Mouse (Mus musculus) cerebellum, adult 11 months (tissue): Measurements from ENCODE around the gene Gpr33.
A peak's percentile ranks its signal among the peaks of the same experiment; 100 is the strongest.

Experiments
- DNase-seq: peaks from one replicate; pipeline ENCODE4 v3.0.0; 2022

Gpr33 gene

DNA sequence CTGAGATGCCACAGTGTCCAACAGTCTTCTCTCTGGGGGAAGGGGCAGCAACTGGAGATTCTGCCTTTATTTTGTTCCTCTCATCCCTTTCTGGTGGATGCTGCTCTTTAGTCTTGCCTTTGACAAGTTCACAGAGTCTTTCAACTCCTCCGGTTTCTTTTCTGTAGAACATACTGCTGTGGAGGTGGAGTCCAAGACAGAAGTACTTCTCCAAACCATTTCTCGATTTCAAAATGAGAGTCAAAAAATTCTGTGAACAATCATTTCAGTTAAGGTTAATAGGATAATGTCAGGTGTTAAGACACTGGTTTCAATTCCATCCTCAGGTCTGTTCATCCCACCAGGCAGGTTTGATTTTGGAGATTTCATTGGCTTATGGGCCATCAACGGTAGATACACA lies at the start of gene Gpr33:
TSS of gene Gpr33 (minus strand) at position 101 of the 400 bp plus-strand sequence.
- no peak for DNase-seq

DNA sequence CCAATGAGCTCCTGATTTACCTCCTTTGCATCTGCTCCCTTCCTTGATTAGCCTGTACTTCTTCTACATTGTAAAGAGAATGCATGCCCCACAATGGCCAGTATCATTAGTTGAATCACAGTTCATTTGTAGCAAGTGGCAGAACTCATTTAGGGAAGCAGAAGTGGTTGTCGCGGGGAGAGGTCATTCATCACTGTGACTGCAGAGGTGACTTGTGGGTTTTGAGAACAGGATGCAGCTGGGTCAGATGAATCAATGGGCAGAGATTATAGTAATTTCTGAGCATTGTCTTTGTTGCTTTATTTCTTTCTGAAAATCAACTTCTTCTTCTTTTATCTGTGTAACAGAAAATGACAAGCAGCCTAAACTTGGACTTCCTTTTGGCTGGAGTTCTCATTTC lies 21.5 kb upstream of the Gpr33 start:
- DNase-seq, result no peak

DNA sequence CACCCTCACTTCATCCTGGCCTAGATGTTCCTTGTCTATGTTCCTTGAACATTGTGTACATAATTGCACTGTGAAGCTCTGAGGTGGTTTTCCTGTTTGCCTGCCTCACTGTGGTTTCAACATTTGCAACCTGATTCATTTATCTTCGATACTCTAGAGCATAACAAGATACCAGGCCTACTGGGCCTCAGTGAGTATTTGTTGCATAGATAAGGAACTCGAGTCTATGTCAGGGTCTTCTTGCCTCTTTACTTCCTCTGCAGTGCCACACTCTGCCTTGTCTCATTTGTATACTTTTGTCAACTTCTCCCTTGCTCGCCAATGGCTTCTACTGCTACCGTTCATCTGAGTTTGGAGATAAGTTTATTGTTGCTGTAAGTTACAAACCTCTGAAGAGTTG lies 18.5 kb upstream of the Gpr33 start:
- no peak for DNase-seq

DNA sequence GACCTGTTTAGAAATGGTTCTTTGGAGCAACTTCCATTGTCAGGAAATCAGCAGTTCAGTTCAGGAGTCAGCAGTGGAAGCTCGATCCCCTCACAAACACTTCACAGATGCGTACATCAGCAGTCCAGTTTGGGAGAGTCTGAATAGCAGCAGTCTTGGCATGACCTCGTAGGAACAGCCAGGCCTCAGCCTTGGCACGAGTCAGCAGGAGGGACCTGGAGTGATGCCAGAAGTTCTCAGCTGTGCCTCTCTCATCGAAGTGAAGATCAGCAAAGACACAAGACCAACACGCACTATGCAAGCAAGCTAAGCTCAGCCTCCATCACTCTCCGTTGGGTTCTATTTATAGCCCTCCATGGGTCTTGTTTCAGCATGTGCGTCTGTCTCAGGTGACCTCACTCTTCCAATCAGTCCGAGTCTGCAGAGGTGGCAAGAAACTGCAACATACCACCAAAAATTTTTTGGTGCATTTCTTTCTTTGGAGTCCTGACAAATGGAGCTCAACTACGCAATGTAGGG lies 15.0 kb upstream of the Gpr33 start:
- no peak for DNase-seq

DNA sequence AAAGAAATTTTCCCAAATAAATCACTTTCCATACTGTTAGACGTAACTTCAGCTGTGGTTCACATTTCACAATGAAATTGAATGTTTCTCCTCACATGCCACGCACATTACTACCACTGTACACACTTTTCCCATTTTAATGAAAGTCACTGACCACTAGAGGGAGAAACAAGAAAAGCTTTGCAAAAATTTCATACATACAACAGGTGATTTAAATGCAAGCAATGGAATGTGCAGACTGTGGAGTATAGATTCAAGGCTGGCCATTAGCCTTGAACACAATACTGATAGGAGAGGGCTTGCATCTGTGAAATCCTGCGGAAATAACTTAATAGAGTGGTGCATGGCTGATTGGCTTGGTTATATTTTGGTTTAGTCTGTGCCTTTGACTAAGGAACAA lies 10.5 kb upstream of the Gpr33 start:
- no peak for DNase-seq

DNA sequence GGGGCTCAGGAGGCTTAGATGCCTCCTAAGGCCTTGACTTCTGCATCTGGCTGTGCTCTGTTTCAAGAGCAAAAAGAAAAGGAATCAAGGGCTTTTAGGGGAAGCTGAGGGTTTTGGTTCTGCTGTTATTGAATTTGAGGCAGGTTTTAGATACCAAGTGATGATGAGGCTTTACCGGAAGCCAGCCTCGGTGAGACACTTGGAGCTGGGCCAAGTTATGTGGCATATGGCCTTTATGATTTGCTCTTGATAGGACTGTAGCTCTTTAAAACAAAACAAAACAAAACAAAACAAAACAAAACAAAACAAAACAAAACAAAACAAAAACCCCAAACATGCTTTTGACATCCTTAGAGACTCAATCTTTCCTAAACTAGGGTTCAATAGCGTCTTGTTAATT lies 7.1 kb upstream of the Gpr33 start:
- no peak for DNase-seq

DNA sequence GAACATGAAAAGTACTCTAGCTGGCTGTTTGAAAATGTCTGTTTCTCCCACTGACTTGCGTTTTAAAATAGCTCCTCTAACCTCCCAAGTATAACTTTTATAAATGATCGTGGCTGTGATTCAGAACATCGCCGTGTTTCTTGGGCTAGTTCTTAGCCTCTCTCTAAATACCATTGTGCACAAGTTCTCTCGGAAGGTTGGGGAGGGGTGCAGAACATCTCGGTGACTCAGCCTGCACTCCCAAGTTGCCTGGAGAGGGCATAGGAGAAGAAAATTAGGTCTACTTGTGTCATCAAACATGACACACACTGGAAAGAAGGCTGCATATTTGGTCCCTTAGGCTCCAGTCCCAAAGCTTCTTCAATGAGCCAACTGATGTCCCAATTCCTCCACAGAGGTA lies 4.4 kb upstream of the Gpr33 start:
- no peak for DNase-seq

DNA sequence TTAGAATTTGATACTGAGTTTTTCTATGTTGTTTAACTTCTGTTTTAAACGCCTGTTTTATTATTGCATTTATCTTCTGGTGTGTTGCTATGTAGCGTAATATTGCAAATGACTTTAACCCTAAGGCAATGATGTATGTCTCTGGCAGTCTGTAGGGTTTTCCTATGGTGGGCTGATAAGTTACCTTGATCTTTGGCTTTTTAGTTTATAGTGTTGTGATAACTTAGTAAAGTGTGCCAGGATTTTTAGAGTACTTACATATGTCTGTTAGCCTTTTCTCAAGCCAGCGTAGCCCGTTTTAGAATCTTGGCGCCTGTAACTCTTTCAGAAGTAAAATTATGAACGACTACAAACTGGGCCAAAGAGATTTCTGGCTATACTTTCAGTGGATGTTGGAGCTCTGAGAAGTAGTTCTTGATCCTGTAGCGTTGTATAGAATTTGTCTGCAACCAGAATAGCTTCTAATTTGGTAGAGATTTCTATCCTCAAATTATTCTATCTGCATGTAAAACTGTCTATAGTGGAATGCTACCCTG lies 13.3 kb downstream of the Gpr33 start:
- DNase-seq, result no peak

DNA sequence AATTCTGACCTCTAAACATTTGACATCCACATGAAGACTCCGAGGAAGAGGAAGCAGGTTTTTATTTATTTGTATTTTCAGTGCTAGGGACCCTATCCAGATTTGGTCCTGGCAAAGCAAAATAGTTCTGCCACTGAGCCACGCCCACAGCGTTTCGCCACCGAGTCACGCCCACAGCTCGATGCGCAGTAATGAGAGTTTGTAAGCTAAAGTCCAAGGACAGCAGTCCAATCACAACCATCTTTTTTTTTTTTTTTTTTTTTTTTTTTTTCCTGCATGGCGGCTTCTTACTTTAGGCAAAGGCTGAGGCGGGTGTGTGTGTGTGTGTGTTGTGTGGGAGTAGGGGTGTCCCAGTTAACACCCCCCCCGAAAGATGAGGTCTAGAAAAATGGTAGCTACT lies 13.8 kb downstream of the Gpr33 start:
- no peak for DNase-seq

DNA sequence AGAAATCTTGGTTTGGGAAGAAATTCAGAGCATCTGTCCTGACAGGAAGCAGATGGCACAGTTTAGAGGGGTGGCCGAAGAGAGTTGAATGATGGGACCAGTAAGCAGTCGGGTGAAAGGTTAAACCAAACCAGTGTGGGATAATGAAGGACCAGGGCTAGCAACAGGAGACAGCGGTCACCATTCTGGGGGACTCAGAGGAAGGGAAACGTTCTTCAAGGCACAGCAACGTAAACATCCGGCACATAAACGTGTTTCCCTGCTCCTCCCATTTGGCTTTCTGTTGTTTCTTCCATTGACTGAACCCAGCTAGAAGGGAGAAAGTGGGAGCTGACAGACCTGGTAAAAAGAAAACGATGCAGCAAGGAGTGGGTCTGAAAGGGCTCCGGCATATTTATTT lies 14.6 kb downstream of the Gpr33 start:
- no peak for DNase-seq

DNA sequence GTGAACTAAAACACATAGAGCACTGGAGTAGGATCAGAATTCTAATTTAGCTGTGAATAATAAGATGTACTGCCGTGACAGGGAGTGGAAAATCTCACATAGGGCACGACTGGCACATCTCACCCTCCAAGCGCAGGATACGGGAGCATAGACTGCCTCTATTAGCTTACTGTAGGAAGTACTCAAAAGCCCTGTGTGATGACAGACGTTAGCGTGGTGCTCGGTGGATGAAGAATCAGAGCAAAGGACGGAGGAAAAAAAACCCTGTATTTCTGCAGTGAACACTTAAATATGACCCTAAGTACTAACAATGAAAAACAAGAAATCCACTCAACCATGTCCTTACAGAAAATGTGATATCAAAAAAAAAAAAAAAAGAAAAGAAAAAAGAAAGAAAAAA lies 15.7 kb downstream of the Gpr33 start:
- no peak for DNase-seq

DNA sequence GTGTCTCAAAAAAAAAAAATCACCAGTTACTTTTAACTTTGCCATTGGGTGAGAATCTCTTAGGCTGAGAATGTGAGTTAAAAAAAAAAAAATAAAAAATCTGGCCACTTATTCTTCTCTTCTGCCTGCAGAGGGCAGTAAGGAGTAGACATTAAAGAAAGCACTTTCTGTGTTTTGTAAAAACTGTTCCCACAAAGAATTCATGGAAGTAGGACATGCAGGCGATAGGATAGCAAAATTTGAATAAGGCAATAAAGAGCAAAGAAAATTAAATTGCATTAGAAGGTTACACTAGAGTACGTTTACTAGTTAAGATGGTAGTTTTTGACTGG lies 17.3 kb downstream of the Gpr33 start:
- no peak for DNase-seq

DNA sequence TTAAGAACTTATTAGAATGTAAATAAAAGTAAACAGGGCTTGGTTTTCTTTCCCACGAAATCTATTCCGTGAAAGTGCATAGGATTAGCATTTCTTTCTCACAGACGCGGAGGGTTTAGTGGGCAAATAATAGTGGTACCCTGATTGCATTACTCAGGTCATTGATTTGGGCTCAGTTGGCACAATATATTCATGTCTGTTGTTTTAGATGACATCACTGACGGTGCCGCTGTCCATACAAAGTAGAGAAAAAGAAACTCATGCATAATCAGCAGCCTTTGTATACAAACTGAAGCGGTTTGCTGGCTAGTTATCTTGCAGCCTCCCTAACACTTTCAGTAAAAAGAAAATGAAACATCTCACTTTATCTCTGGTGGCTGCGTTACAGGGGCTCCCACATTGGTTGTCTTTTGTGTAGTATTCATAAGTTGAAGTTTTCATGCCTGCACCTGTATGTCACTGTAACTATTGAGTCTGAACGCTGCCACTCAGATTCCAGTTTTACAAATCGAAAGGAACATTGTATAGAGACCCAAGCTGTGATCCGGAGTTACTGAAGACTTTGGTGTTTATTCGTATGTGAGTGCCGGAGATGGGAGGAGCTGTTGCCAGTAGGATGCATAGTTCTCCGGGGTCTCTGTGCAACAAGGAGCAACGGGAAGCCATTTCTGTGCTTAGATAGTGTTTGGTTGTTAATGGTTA lies 17.8 kb downstream of the Gpr33 start:
- no peak for DNase-seq

DNA sequence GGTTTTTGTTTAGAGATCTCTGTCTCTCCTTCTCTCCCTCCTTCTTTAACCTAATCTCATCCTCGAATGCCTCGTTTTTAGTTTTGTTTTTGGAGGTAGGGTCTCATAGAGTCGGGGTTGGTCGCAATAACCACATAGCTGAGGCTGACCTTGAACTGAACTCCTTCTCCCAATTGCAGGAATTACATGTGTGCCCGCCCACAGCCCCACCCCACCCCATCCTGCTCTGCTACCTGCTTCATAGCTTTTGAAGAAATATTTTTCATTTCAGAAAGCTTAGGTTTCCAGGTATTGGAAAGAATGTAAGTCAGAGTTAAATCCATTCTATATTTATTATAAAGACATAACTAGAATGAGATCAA lies 21.2 kb downstream of the Gpr33 start:
- DNase-seq, result no peak

DNA sequence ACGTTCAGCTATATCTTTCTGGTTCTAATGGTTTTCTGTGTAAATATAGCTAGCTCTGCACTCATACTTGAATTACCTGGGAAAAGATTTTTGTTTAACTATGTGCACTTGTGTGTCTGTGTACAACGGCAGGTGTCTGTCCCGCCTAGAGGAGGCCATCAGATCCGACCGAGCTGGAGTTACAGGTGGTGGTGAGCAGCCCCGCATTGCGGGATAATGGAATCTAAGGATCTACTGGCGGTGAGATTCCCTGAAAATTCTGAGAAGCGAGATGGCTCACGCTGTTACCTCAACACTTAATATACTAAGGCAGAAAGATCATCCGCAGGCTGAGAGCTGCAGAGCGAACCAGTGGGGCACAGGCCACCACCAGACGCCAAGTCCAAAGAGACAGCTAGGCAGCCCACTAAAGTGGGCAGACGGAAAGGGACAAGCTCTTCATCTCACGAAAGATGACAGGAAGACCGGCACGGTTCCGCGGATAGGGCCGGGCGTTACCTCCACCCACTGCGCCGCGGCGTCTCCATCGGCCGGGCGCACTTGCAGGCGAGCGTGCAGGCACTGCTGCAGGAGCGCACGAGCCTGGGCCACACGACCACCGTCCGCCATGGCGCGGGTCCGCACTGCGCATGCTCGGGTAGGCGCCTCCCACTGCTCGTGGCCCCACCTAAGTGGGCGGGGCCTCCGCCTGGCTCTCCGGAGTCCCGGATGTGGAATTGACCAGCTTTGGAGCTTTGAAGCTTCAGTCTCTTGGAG lies 21.8 kb downstream of the Gpr33 start, which contains the start of gene Dtd2:
TSS of gene Dtd2 (minus strand) at position 625 of the 756 bp plus-strand sequence.
- peak; percentile 93 for DNase-seq

DNA sequence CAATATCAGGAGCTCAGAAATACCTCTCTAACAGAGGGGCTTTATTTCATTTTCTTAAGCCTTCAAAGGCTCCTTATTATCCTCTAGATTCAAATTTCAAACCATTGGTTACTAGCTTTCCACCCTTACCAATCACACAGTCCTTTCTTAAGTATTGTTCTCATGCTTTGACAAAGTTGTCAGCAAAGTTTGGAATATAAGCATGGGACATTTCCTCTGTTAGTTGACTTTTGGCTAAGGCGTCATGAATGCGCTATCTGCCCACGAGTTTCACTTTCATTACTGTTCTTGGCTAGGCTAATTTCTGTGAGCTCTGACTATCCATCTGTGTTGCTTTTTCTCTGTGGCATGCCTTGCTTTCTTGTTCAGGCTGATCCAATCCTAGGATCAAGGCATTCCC lies 25.1 kb downstream of the Gpr33 start:
- DNase-seq, result no peak

DNA sequence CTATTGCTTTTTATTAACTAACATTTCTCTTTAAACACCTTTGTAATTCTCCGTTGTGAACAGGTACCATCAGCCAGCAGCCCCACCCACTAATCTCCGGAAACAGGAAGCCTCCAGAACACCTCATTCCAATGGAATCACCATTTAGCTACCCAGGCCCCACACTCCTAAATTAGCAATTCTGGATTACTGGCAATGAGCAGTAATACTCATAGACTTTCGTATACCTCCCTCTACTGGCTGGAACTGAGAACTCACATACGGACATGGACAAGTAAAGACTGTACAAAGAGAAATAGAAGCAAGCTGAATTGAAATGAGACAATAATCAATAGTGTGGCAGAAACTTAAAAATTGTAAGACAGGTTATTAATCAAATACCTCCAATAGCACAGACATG lies 26.3 kb downstream of the Gpr33 start:
- DNase-seq, result peak; percentile 56

DNA sequence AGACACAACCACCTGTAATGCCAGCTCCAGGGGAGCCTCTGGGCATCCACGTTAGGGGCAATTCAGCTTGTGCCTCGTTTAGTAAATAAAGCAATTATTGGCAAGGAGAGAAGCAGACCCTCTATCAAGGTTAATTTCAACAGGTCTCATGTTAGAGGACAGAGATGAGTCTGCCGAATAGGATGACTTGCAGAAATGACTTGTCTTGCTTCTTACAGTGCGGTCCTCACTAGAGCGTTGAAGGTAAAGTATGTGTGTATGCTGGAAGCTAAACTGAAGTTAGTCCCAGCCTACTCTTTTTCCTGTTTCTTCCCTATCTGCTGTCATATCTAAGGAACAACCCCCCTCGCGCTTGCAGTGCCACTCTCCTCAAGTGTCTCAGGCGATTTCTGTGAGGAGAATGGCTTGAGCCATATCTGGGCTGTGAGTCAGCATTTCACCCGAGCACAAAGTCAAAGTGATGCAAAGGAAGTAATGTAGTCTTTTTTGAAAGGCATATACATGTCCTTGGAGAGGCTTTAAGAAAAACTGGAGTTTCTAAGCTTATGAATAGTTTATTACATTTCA lies 29.4 kb downstream of the Gpr33 start:
- no peak for DNase-seq

DNA sequence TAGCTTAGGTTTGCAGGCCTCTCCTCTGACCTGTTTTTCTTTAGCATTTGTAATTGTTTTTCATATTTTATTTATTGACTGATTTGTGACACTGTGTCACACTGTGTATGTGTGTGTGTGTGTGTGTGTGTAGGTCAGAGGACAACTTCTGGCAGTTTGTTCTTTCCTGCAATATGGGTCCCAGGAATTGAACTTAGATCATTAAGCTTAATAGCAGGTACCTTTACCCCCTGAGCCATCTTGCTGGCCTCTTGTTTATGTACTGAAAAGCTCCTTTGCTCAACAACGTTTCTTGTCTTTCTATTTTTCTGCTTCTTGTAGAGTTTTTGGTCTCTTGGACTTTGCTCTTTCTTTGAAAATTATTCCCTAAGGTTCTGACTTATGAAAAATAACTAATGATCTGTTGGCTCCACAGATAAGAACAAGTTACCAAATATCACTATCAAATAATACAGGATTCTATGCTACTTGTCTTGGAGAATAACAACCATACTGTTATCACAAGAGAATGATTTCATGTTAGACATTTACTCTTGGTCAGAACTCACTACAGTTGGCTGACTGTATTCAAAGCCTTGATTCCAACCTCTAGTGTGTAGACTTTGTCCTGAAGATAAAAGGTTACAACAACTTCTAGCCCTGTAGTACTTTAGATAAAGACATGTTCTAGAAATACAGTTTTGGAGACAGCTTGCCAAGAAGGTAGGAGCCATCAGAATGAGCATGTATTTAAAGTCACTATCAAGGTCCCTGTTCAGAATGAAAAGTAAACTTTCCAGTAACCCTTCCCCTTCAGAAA lies 31.9 kb downstream of the Gpr33 start:
- no peak for DNase-seq

DNA sequence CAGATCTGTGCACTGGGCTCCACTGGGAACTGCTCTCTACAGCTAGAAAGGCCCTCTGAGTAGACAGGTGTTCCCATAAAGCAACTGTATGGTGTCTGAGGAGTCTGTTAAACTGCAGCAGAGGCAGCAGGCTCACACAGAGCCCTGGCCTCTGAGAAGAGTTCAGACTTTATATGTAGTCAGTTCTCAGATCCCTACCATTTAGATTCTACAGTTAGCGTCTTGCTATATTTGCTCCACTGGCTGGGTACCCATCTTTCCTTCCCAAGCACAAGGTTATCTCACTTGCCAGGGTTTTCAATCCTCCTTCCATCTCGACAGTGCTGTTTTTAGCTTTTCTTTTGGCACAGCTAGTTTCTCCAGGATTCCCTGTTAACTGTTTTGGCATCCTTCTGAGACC lies 37.2 kb downstream of the Gpr33 start:
- DNase-seq, result no peak

DNA sequence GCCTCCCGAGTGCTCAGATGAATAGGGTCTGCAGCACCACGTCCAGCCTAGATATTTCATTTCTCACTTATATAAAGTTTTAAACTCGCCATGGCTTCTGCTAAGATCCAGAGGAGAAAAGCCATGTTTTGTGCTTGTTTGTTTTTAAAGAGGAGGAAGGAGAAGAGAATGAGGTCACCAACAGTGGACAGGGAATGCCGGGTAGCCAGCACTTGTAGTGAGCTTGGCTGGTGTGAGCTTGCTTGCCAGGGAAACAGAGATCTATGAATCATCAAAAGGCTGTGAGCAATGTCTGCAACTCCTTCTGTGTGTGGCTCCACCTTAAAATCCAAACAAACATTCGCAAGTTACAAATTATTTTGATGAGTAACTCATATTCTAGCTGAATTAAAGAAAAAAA lies 39.3 kb downstream of the Gpr33 start:
- no peak for DNase-seq

DNA sequence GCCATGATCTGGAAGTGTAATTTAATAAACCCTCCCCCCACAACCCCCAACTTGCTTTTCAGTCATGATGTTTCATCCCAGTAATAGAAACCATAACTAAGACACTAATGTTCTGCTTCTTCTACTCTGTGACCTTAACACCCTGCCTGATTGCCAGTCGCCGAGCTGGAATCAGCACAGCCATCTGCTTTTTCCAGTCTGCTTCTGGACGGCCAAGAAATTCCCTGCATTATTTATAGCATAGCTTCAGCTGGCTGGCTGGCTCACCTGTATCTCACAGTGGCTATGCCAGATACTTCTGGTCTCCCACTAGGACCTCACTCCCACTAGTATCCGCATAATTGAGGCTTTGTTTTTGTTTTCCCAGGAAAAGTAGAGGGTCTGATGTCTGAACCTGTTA lies 42.0 kb downstream of the Gpr33 start:
- no peak for DNase-seq

DNA sequence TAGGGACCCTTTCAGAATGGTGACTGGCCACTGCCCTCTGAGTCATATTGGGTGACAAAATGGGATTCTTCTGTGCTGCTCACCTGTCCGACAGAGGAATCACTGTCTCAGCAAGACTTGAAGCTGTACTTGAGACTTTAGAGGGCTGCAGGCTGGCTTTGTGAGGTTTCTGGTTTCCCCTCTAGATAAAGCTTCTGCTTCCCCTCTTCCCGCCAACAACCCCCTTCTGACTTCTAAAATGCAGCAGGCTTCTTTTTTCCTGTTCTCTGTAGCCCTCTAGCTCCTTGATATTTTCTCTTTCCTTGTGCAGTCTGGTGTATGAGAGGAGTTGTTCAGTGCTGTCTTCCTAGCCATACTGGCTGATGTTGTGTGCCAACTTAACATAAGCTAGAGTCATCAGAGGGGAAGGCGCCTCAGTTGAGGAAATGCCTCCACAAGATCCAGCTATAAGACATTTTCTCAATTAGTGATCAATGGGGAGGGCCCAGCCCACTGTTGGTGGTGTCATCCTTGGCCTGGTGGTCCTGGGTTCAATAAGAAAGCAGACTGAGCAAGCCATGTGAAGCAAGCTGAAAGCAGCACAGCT lies 42.6 kb downstream of the Gpr33 start:
- DNase-seq, result no peak
